Mouse (Mus musculus): Measurements from ENCODE around the gene Mrpl12.

- TF ChIP-seq CTCF (conservative IDR thresholded peaks at IDR 0.05; ENCODE audit: insufficient read depth, insufficient read length, low read depth, low read length), result no peak
- no peak for TF ChIP-seq POLR2A (IDR thresholded peaks at IDR 0.05; ENCODE audit: low read depth, low read length)
These were observed 9.5 kb downstream of the Mrpl12 start for GRCm38 (mm10) chr11:120493911-120494310.

All from kidney, adult 2 months (tissue).